Mouse (Mus musculus) brain, adult 10 weeks (tissue): ENCODE data around the gene Vegfc. TPM values are rescaled to one million over a fixed set of nuclear protein-coding genes. Genes with fewer than 3 reads are reported as not detected.

Experiments
- polyA plus RNA-seq: library from polyadenylated mRNA; stranded (reverse); fragments of 350-450 nt; fragmentation: Illumina TruSeq; extraction: RNeasy Lipid Tissue Mini Kit (QIAGEN cat#74804); gene quantifications from one replicate; pipeline ENCODE4 v1.2.3, GENCODE M21; 2015; ENCODE audit warnings: low read depth, low replicate concordance

Vegfc gene
- polyA plus RNA-seq, result 3.2 TPM

DNA sequence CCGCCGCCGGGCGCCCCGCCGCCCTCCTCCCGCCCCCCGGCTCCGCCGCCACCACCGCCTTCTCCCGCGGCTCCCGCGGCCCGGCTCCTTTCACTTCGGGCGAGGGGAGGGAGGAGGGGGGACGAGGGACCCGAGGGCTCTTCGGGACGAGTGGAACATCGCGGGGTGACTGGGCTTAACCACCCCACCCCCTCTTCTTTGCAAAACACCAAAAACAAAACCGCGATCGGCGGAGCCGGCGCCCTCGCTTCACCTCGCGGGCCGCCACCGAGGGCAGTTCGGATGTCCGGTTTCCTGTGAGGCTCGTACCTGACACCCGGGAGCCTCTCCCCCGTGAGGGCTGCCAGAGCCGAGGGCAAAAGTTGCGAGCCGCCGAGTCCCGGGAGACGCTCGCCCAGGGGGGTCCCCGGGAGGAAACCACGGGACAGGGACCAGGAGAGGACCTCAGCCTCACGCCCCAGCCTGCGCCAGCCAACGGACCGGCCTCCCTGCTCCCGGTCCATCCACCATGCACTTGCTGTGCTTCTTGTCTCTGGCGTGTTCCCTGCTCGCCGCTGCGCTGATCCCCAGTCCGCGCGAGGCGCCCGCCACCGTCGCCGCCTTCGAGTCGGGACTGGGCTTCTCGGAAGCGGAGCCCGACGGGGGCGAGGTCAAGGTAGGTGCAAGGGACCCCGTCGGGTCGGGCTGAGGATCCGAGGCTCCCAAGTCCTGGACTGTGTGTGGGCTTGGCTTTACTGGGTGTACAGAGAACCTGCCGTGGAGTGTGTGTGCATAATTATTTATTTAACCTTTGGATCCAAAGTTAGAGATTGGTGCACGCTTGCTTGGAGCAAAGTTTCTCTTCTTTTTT lies at the start of gene Vegfc:
TSS of gene Vegfc (plus strand) at position 336 of the 850 bp plus-strand sequence.

